Mouse (Mus musculus): ENCODE results near the gene Hrc. TPM values are rescaled to one million over a fixed set of nuclear protein-coding genes. Genes with fewer than 3 reads are reported as not detected.
A peak's percentile ranks its signal among the peaks of the same experiment; 100 is the strongest.

Gene Hrc
- polyA plus RNA-seq (2015; fragmentation: Nextera tagmentation; extraction: Ambion mirVana), result 25.2 and 26.4 TPM in 2 replicates

- Histone ChIP-seq H3K4me1 (replicated peaks) (peaks cover 70% of the 10 kb centered on the region), H3K36me3 (no peaks in the 10 kb centered on the region), H3K4me2 (peak within 1 kb of the TSS; percentile 94), H3K9me3 (replicated peaks) (no peaks in the 10 kb centered on the region), H3K27ac (peak within 1 kb of the TSS; percentile 96), H3K27me3 (0 out of 2 replicates have a peak, but pooled peaks cover 5% of the 10 kb centered on the region), H3K9ac (peak within 1 kb of the TSS; percentile 85; the same call in 1 of the 2 replicates), H3K4me3 (peak within 1 kb of the TSS; percentile 86)
- WGBS, result 22% methylated on average over 5 of the region's 5 CpGs
- peak; percentile 67 for ATAC-seq (replicated peaks; ENCODE audit: insufficient number of reproducible peaks, insufficient read depth, low FRiP score, low read depth)
These were observed at the start of gene Hrc for GRCm38 (mm10) chr7:45335056-45335455. Gene Hrc, plus strand, starts transcription at chr7:45335290.

DNA sequence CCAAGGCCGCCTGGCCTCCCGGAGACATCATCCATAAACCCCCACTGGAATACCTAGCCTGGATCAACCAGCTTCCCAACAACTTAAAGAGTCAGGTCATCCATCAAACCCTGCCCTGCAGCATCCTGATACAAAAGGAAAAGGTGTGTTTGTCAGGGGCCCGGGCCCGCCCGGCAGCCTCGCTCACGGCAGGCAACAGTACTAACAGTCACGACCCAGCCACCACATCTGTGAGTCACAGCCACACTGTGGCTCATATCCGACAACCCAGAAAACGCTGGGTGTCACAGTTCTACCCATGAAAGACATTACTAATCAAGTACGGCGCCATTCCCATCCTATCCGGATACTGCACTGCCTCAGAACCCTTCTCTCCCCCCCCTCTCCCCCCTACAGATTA, 48.6 kb upstream of the Hrc start:
- WGBS, result 80% methylated on average over 13 of the region's 13 CpGs
- ATAC-seq (replicated peaks; ENCODE audit: insufficient number of reproducible peaks, insufficient read depth, low FRiP score, low read depth), result no peak

GRCm38 (mm10) chr7:45296626-45297025, 38.5 kb upstream of the Hrc start:
- no peak overlapping the region for H3K9ac ChIP-seq
- H3K27ac ChIP-seq, result no peak overlapping the region
- no peaks in the 10 kb centered on the region for H3K36me3 ChIP-seq
- peaks cover 13% of the 10 kb centered on the region for H3K4me1 ChIP-seq (replicated peaks)
- H3K9me3 ChIP-seq (replicated peaks), result no peaks in the 10 kb centered on the region
- no peak for ATAC-seq (replicated peaks; ENCODE audit: insufficient number of reproducible peaks, insufficient read depth, low FRiP score, low read depth)
- 0 out of 2 replicates have a peak, but pooled peaks cover under 1% of the 10 kb centered on the region for H3K27me3 ChIP-seq
- WGBS, result 89% methylated on average over 1 of the region's 1 CpGs
- no peak overlapping the region for H3K4me2 ChIP-seq
- H3K4me3 ChIP-seq, result no peak overlapping the region

More for the DNA sequence above, 48.6 kb upstream of the Hrc start:
- no peaks in the 10 kb centered on the region for H3K36me3 ChIP-seq
- H3K9ac ChIP-seq, result no peak overlapping the region
- no peak overlapping the region for H3K27ac ChIP-seq
- H3K9me3 ChIP-seq (replicated peaks), result no peaks in the 10 kb centered on the region
- no peak overlapping the region for H3K4me3 ChIP-seq
- H3K27me3 ChIP-seq, result peaks cover 15% of the 10 kb centered on the region
- no peaks in the 10 kb centered on the region for H3K4me1 ChIP-seq (replicated peaks)
- H3K4me2 ChIP-seq, result no peak overlapping the region

- Histone ChIP-seq H3K9ac (no peak overlapping the region), H3K27me3 (no peaks in the 10 kb centered on the region), H3K36me3 (no peaks in the 10 kb centered on the region), H3K4me3 (no peak overlapping the region), H3K4me1 (replicated peaks) (peaks cover 13% of the 10 kb centered on the region), H3K9me3 (replicated peaks) (no peaks in the 10 kb centered on the region), H3K27ac (no peak overlapping the region), H3K4me2 (no peak overlapping the region)
- no peak for ATAC-seq (replicated peaks; ENCODE audit: insufficient number of reproducible peaks, insufficient read depth, low FRiP score, low read depth)
- WGBS, result 53% methylated on average over 3 of the region's 3 CpGs
These were observed 37.5 kb upstream of the Hrc start for GRCm38 (mm10) chr7:45297563-45297962.

DNA sequence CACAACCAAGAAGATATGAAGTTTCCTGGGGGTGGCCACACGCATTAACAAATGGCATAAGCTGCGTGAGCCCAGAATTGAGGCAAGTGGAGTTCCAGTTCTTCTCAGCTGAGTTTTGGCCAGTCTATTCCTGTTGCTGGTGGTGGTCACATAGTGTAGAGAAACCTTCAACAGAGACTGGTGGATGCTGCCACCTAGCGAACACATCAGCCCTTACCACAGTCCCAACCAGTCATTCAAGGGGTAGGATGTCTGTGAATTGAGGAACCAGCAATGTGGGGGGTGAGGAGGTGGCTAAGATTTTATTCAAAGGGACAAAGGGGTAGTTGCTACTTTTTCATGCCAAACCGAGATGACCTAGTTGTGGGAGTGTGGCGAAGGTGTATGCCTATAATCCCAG, 35.3 kb upstream of the Hrc start:
- ATAC-seq (replicated peaks; ENCODE audit: insufficient number of reproducible peaks, insufficient read depth, low FRiP score, low read depth), result peak; percentile 79
- Histone ChIP-seq H3K4me1 (replicated peaks) (peaks cover 13% of the 10 kb centered on the region), H3K36me3 (peaks cover 16% of the 10 kb centered on the region; the same call in 1 of the 2 replicates), H3K9me3 (replicated peaks) (no peaks in the 10 kb centered on the region), H3K9ac (no peak overlapping the region), H3K27me3 (no peaks in the 10 kb centered on the region), H3K4me3 (no peak overlapping the region), H3K4me2 (no peak overlapping the region), H3K27ac (no peak overlapping the region)
- WGBS, result 4% methylated on average over 5 of the region's 5 CpGs

GRCm38 (mm10) chr7:45300270-45300669, 34.8 kb upstream of the Hrc start:
- no peak overlapping the region for H3K4me2 ChIP-seq
- peaks cover 16% of the 10 kb centered on the region; the same call in 1 of the 2 replicates for H3K36me3 ChIP-seq
- H3K27me3 ChIP-seq, result no peaks in the 10 kb centered on the region
- H3K4me3 ChIP-seq, result no peak overlapping the region
- H3K9me3 ChIP-seq (replicated peaks), result no peaks in the 10 kb centered on the region
- WGBS, result 15% methylated on average over 6 of the region's 6 CpGs
- ATAC-seq (replicated peaks; ENCODE audit: insufficient number of reproducible peaks, insufficient read depth, low FRiP score, low read depth), result no peak
- H3K9ac ChIP-seq, result no peak overlapping the region
- H3K27ac ChIP-seq, result no peak overlapping the region
- H3K4me1 ChIP-seq (replicated peaks), result peaks cover 13% of the 10 kb centered on the region

DNA sequence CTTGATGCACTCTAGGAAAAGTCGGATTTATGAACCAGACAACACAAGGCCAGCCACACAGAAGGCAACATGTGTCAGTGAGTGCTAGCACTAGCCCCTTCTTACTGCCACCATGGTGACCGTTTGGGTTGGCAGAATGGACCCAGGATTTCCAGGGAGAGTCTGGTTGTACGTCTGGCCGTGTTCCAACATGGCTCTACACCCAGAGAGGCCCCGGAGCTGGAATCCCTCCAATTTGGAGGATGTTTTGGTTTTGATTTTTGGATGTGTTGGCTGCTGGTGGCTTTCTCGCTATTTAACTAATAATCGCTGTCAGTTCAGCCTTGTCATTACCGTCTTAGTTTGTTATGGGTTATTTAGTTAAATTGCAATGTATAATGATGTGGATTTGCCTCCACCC, 32.5 kb upstream of the Hrc start:
- no peak overlapping the region for H3K27ac ChIP-seq
- no peaks in the 10 kb centered on the region for H3K27me3 ChIP-seq
- no peak overlapping the region for H3K4me3 ChIP-seq
- no peak overlapping the region for H3K9ac ChIP-seq
- no peak for ATAC-seq (replicated peaks; ENCODE audit: insufficient number of reproducible peaks, insufficient read depth, low FRiP score, low read depth)
- H3K36me3 ChIP-seq, result peaks cover 21% of the 10 kb centered on the region; the same call in 1 of the 2 replicates
- no peak overlapping the region for H3K4me2 ChIP-seq
- peaks cover 13% of the 10 kb centered on the region for H3K4me1 ChIP-seq (replicated peaks)
- no peaks in the 10 kb centered on the region for H3K9me3 ChIP-seq (replicated peaks)
- 61% methylated on average over 8 of the region's 8 CpGs for WGBS

- Histone ChIP-seq H3K4me2 (no peak overlapping the region), H3K4me3 (no peak overlapping the region)
These were observed 30.2 kb upstream of the Hrc start for GRCm38 (mm10) chr7:45304869-45305268.

DNA sequence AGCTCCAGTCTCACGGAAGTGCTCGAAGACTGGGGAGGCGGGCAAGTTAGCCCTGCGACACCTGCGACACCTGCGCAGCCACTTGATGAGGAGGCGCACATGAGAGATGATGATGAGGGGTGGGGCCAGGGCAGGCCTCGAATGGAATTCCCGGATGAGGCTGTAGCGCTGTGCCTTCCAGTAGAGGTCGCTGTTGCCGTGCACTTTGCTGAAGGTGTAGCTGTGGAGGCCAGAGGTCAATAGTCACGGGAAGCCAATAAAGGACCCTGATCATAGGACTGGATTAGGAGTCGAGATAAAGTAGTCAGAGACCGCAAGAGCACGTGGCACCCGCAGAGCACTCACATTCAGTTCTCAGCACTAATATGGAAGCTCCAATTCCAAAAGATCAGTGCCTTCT, 29.8 kb upstream of the Hrc start:
- Histone ChIP-seq H3K9me3 (replicated peaks) (no peaks in the 10 kb centered on the region), H3K4me3 (no peak overlapping the region), H3K4me2 (no peak overlapping the region), H3K4me1 (replicated peaks) (peaks cover 4% of the 10 kb centered on the region), H3K27ac (no peak overlapping the region), H3K27me3 (no peaks in the 10 kb centered on the region), H3K36me3 (peaks cover 32% of the 10 kb centered on the region; the same call in 1 of the 2 replicates), H3K9ac (no peak overlapping the region)
- WGBS, result 16% methylated on average over 17 of the region's 17 CpGs
- ATAC-seq (replicated peaks; ENCODE audit: insufficient number of reproducible peaks, insufficient read depth, low FRiP score, low read depth), result no peak

More at GRCm38 (mm10) chr7:45304869-45305268, 30.2 kb upstream of the Hrc start:
- Histone ChIP-seq H3K4me1 (replicated peaks) (peaks cover 8% of the 10 kb centered on the region), H3K27ac (no peak overlapping the region), H3K27me3 (no peaks in the 10 kb centered on the region), H3K9ac (no peak overlapping the region), H3K36me3 (peaks cover 29% of the 10 kb centered on the region; the same call in 1 of the 2 replicates), H3K9me3 (replicated peaks) (no peaks in the 10 kb centered on the region)
- ATAC-seq (replicated peaks; ENCODE audit: insufficient number of reproducible peaks, insufficient read depth, low FRiP score, low read depth), result no peak
- 50% methylated on average over 12 of the region's 13 CpGs for WGBS

GRCm38 (mm10) chr7:45308551-45309240, 26.4 kb upstream of the Hrc start:
- H3K9me3 ChIP-seq (replicated peaks), result no peaks in the 10 kb centered on the region
- WGBS, result 70% methylated on average over 15 of the region's 15 CpGs
- no peak overlapping the region for H3K9ac ChIP-seq
- no peaks in the 10 kb centered on the region for H3K27me3 ChIP-seq
- H3K4me3 ChIP-seq, result no peak overlapping the region
- peaks cover 24% of the 10 kb centered on the region; the same call in 1 of the 2 replicates for H3K36me3 ChIP-seq
- ATAC-seq (replicated peaks; ENCODE audit: insufficient number of reproducible peaks, insufficient read depth, low FRiP score, low read depth), result no peak
- H3K4me2 ChIP-seq, result no peak overlapping the region
- H3K27ac ChIP-seq, result no peak overlapping the region
- H3K4me1 ChIP-seq (replicated peaks), result peaks cover 6% of the 10 kb centered on the region

DNA sequence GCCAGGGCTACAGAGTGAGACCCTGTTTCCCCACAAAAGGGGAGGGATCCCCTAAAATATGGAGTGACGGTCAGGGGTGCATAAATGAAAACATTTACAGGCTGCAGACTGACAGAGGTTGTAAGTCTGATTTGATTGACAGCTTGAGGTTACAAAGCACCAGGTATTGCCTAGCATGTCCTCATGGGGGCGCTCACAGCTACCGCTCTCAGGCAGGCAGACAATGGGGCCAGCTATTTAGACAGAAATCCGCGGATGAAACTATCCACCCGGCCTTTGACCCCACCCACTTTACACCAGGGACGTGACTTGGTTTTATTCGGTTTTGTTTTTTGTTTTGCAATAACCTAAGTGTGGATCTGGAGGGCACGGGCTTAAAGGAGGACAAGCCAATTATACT, 25.6 kb upstream of the Hrc start:
- ATAC-seq (replicated peaks; ENCODE audit: insufficient number of reproducible peaks, insufficient read depth, low FRiP score, low read depth), result no peak
- Histone ChIP-seq H3K27me3 (no peaks in the 10 kb centered on the region), H3K4me3 (no peak overlapping the region), H3K27ac (no peak overlapping the region), H3K4me2 (no peak overlapping the region), H3K36me3 (peaks cover 22% of the 10 kb centered on the region; the same call in 1 of the 2 replicates), H3K9me3 (replicated peaks) (no peaks in the 10 kb centered on the region), H3K9ac (no peak overlapping the region), H3K4me1 (replicated peaks) (peaks cover 6% of the 10 kb centered on the region)
- 12% methylated on average over 9 of the region's 9 CpGs for WGBS

- H3K9ac ChIP-seq, result no peak overlapping the region
These were observed 23.1 kb upstream of the Hrc start for GRCm38 (mm10) chr7:45312023-45312422.

More at GRCm38 (mm10) chr7:45312023-45312422, 23.1 kb upstream of the Hrc start:
- Histone ChIP-seq H3K4me3 (no peak overlapping the region), H3K9me3 (replicated peaks) (no peaks in the 10 kb centered on the region), H3K27me3 (no peaks in the 10 kb centered on the region), H3K27ac (no peak overlapping the region), H3K4me1 (replicated peaks) (peaks cover 6% of the 10 kb centered on the region), H3K4me2 (no peak overlapping the region), H3K36me3 (peaks cover 30% of the 10 kb centered on the region)
- ATAC-seq (replicated peaks; ENCODE audit: insufficient number of reproducible peaks, insufficient read depth, low FRiP score, low read depth), result no peak
- 41% methylated on average over 8 of the region's 8 CpGs for WGBS
